Mouse (Mus musculus) limb, embryonic 11.5 days (tissue): ENCODE results near the gene Scd2. TPM values are rescaled to one million over a fixed set of nuclear protein-coding genes. Genes with fewer than 3 reads are reported as not detected.

Experiments
- ATAC-seq: fragments of 200-750 bp; cut with Nextera tagmentation; 2 replicates; pipeline ENCODE4 v1.8.0; 2017; ENCODE audit warnings: low read depth; ENCODE audit not compliant: insufficient number of reproducible peaks, low FRiP score, low TSS enrichment
- DNase-seq: peaks from one replicate; pipeline ENCODE4 v3.0.0-alpha.2; 2015; ENCODE audit warnings: low spot score
- H3K27ac ChIP-seq: fragments of 300-500 bp; sonication (generic); replicated peaks from 2 replicates; pipeline ENCODE4 v1.5.1; 2014; ENCODE audit warnings: low read depth, mild to moderate bottlenecking, low read length
- H3K27me3 ChIP-seq: fragments of 300-500 bp; sonication (generic); 2 replicates; pipeline ENCODE4 v1.6.1; 2014; ENCODE audit warnings: mild to moderate bottlenecking, low read length, mixed read lengths; ENCODE audit not compliant: control insufficient read depth, insufficient read depth
- H3K36me3 ChIP-seq: fragments of 300-500 bp; sonication (generic); 2 replicates; pipeline ENCODE4 v1.6.1; 2014; ENCODE audit warnings: mild to moderate bottlenecking, low read length, moderate library complexity, mixed read lengths; ENCODE audit not compliant: control insufficient read depth, insufficient read depth
- H3K4me1 ChIP-seq: fragments of 300-500 bp; sonication (generic); 2 replicates; pipeline ENCODE4 v1.6.1; 2014; ENCODE audit warnings: low read length, mixed read lengths; ENCODE audit not compliant: control insufficient read depth, insufficient read depth
- H3K4me2 ChIP-seq: fragments of 300-500 bp; sonication (generic); 2 replicates; pipeline ENCODE4 v1.6.1; 2014; ENCODE audit warnings: low read depth, mild to moderate bottlenecking, moderate library complexity; ENCODE audit not compliant: severe bottlenecking
- H3K4me3 ChIP-seq: fragments of 300-500 bp; sonication (generic); 2 replicates; pipeline ENCODE4 v1.5.1; 2014; ENCODE audit warnings: low read depth, low read length
- H3K9ac ChIP-seq: fragments of 300-500 bp; sonication (generic); 2 replicates; pipeline ENCODE4 v1.6.1; 2014; ENCODE audit warnings: mild to moderate bottlenecking, low read length
- H3K9me3 ChIP-seq: fragments of 300-500 bp; sonication (generic); 2 replicates; pipeline ENCODE4 v1.6.1; 2016; ENCODE audit warnings: low read length; ENCODE audit not compliant: control insufficient read depth
- WGBS: fragments of 180-500 bp; shearing (Covaris S2); extraction: QIAGEN DNeasy Blood & Tissue Kit; methylation state at CpG from one replicate; pipeline ENCODE4 v1.1.7; 2014; 5-methylcytosine and 5-hydroxymethylcytosine counted together
- polyA plus RNA-seq: library from polyadenylated mRNA; unstranded; fragments of >200 nt; fragmentation: Nextera tagmentation; extraction: Ambion mirVana; gene quantifications from 2 replicates; pipeline ENCODE4 v1.2.1, GENCODE M21; 2014

The Scd2 gene
- polyA plus RNA-seq, 1 experiment from 2014 or later: 309 TPM

DNA sequence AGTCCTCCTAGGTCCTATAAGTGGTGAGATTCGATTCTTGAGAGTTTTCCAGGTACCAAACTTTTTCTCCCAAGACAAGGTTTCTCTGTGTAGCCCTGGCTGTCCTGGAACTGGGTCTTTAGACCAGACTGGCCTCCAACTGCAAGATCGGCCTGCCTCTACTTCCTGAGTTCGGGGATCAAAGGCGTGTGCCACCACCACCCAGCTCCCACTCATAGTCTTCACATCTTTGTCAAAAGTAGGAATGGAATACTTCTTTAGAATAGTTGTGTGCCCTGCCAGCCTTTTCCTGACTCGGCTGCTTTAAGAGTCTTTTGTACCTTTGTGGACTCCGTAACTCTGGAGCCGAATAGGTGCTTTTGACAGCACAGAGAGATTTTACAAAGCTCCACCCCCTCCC lies 2.7 kb downstream of the Scd2 start:
- Histone ChIP-seq H3K27me3 (no peaks in the 10 kb centered on the region), H3K4me3 (peak overlapping the region; percentile 94), H3K36me3 (peaks cover 37% of the 10 kb centered on the region), H3K27ac (no peak overlapping the region), H3K4me1 (peaks cover 45% of the 10 kb centered on the region), H3K9ac (peak overlapping the region; percentile 0; the same call in 1 of the 2 replicates), H3K9me3 (no peaks in the 10 kb centered on the region), H3K4me2 (peak overlapping the region; percentile 100)
- DNase-seq (no peak), ATAC-seq (no peak)
- 48% methylated on average over 7 of the region's 7 CpGs for WGBS

DNA sequence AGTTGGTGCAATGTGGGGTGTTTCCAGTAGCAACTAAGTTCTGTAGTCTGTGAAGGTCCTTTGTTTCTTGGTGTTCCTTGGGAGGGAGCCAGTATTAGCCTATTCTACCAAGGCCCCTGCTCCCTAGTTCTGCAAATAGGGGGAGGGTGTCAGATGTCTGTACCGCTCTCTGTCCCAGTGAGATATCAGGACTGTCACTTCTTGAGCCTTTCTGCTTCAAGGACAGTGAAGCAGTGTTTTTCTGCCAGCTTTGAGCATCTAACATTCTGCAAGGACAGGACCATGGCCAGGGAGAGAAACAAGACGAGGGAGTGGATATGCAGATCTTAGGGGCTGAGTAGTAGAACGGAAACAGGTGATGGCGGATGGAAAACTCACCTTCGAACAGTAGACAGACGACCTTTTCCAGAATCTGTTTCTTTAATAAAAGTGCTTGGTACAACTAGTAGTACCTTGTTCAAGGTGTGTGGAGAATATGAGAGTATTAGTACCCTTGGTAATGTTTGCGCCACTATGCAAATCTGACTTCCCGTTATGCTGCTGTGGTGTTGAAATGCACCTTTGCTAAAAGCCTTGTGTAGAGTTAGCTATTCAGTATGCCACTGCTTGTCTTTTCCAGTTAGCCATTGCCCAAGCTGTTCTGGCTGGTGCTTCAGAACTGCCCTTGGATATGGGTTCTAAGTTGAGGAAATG lies 3.7 kb downstream of the Scd2 start:
- Histone ChIP-seq H3K9me3 (no peaks in the 10 kb centered on the region), H3K27me3 (no peaks in the 10 kb centered on the region), H3K27ac (no peak overlapping the region), H3K4me3 (peak overlapping the region; percentile 94), H3K9ac (peak overlapping the region; percentile 41), H3K36me3 (peaks cover 45% of the 10 kb centered on the region), H3K4me1 (peaks cover 43% of the 10 kb centered on the region), H3K4me2 (peak overlapping the region; percentile 100)
- 76% methylated on average over 8 of the region's 8 CpGs for WGBS
- no peak for ATAC-seq
- no peak for DNase-seq

DNA sequence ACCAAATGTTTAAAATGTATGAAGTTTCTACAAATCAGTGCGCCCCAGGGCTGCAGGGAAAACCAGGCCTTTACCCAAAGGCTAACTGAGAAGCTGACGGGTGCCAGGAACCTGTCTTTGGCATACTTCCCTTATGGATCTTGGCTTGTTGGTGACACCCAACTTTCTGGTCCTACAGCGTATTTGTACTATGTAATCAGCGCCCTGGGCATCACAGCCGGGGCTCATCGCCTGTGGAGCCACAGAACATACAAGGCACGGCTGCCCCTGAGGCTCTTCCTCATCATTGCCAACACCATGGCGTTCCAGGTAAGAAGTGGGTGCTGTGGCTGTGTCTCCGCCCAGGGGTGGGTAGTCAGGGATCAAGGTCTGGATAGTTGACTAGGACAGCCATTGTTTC lies 4.4 kb downstream of the Scd2 start:
- Histone ChIP-seq H3K36me3 (peaks cover 50% of the 10 kb centered on the region), H3K4me1 (peaks cover 37% of the 10 kb centered on the region), H3K4me2 (peak overlapping the region; percentile 100), H3K27me3 (no peaks in the 10 kb centered on the region), H3K9me3 (no peaks in the 10 kb centered on the region), H3K27ac (no peak overlapping the region), H3K4me3 (peak overlapping the region; percentile 94), H3K9ac (no peak overlapping the region)
- DNase-seq: no peak
- ATAC-seq: no peak
- WGBS: 91% methylated on average over 9 of the region's 9 CpGs

DNA sequence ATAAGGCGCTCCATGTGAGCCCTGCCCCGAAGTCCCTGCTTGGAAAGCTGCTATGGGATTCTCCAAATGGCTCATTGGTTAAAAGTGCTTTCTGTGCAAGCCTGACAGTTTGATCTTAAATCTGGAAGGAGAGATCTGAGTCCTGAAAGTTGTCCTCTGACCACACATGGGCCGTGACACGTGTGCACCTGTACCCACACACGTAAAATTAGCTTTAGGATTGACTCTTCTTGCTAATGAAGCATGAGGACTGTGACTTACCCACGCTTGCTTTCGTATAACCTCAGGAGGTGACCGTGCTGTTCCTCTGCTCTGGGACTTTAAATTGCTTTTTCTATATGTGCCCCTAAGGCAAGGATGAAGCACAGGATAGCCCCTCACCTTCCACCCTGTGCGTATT lies 5.6 kb downstream of the Scd2 start:
- H3K9me3 ChIP-seq: no peaks in the 10 kb centered on the region
- H3K36me3 ChIP-seq: peaks cover 57% of the 10 kb centered on the region
- H3K27ac ChIP-seq: no peak overlapping the region
- no peak overlapping the region for H3K9ac ChIP-seq
- H3K4me2 ChIP-seq: peak overlapping the region; percentile 100; the same call in 1 of the 2 replicates
- no peak for DNase-seq
- H3K4me3 ChIP-seq: peak overlapping the region; percentile 94; the same call in 1 of the 2 replicates
- 91% methylated on average over 9 of the region's 9 CpGs for WGBS
- no peaks in the 10 kb centered on the region for H3K27me3 ChIP-seq
- peaks cover 34% of the 10 kb centered on the region for H3K4me1 ChIP-seq
- no peak for ATAC-seq

DNA sequence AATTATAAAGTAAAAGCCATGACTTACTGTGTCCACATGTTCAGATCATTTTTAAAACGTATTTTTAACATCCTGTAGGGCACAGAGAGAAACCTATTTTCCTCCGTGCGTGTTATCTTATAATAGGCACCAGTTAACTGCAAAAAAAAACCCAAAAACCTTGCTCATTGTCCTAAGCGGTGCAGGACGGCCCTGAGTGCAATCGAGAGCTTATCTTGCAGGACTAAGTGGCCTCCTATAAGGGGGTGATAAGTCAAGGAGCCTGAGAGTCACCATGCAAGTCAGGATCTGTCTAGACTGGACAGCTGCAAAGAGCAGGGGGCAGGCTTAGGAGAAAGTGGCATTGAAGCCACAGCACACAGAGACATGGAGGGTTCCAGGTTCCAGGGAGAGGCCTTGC lies 6.4 kb downstream of the Scd2 start:
- H3K9me3 ChIP-seq: no peaks in the 10 kb centered on the region
- no peak overlapping the region for H3K27ac ChIP-seq
- no peaks in the 10 kb centered on the region for H3K27me3 ChIP-seq
- 86% methylated on average over 6 of the region's 6 CpGs for WGBS
- no peak for ATAC-seq
- no peak overlapping the region for H3K4me2 ChIP-seq
- no peak overlapping the region for H3K9ac ChIP-seq
- no peak for DNase-seq
- peaks cover 63% of the 10 kb centered on the region for H3K36me3 ChIP-seq
- H3K4me1 ChIP-seq: peaks cover 34% of the 10 kb centered on the region
- no peak overlapping the region for H3K4me3 ChIP-seq

DNA sequence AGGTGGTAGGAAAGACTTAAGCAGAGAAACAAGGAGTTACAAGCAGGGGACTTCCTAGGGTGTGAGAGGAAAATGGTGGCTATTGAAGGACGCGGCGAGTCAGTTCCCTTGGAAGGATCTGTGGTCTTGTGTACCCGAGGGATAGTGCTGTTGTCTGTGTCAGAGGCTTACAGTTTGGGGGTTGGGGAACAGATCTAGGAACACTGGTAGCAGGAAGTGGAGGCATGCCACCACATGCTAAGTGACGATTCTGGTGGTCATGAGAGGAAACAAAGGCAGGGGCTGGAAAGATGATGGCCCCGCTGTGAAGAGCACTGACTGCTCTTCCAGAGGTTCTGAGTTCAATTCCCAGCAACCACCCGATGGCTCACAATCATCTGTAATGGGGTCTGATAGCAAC lies 7.0 kb downstream of the Scd2 start:
- no peak for ATAC-seq
- Histone ChIP-seq H3K27ac (no peak overlapping the region), H3K4me3 (no peak overlapping the region)

DNA sequence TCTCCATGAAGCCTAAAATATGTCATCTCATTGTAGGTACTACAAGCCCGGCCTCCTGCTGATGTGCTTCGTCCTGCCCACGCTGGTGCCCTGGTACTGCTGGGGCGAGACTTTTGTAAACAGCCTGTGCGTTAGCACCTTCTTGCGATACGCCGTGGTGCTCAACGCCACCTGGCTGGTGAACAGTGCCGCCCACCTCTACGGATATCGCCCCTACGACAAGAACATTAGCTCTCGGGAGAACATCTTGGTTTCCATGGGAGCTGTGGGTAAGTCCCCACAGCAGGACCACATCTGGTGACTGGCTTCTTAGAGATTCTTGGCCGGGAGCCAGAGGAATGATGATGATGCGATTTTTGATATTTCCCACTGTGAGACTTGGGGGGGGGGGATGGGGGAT lies 7.7 kb downstream of the Scd2 start:
- H3K9me3 ChIP-seq: no peaks in the 10 kb centered on the region
- H3K4me3 ChIP-seq: no peak overlapping the region
- H3K36me3 ChIP-seq: peaks cover 63% of the 10 kb centered on the region
- ATAC-seq: no peak
- peaks cover 28% of the 10 kb centered on the region for H3K4me1 ChIP-seq
- H3K9ac ChIP-seq: no peak overlapping the region
- no peaks in the 10 kb centered on the region for H3K27me3 ChIP-seq
- H3K27ac ChIP-seq: no peak overlapping the region
- 88% methylated on average over 16 of the region's 16 CpGs for WGBS
- no peak for DNase-seq
- no peak overlapping the region for H3K4me2 ChIP-seq

More for the DNA sequence above, 7.0 kb downstream of the Scd2 start:
- peaks cover 32% of the 10 kb centered on the region for H3K4me1 ChIP-seq
- no peaks in the 10 kb centered on the region for H3K27me3 ChIP-seq
- H3K4me2 ChIP-seq: no peak overlapping the region
- H3K36me3 ChIP-seq: peaks cover 64% of the 10 kb centered on the region
- H3K9ac ChIP-seq: no peak overlapping the region
- H3K9me3 ChIP-seq: no peaks in the 10 kb centered on the region
- 88% methylated on average over 7 of the region's 7 CpGs for WGBS
- no peak for DNase-seq

DNA sequence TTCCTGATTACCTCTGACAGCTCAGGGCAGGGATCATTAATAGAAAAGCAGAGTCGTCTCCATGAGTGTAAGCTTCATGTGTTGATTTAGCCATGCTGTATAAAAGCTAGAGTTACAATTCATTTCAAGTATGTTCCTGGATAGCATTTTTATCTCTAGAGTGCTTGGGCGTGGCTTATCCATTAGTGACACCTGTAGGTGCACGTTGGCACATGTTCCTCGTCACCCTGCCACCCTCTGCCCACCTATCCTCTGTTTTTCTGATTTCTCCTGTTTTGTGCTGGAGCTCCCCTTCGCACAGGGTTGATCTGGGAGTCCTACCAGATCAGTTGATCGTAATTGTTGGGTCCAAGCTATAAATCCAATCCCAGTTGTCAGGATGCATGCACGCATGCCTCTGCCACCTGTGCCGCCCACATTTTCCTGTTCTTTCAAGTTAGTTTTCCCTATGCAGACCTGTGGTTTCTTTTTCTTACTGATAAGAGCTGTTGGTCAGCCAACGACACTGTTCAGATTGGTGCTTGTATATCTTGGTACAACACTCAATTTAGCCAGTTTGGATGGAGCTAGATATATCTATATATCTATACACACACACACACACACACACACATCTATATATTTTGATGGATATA lies 8.3 kb downstream of the Scd2 start:
- peaks cover 60% of the 10 kb centered on the region for H3K36me3 ChIP-seq
- peaks cover 27% of the 10 kb centered on the region for H3K4me1 ChIP-seq
- no peak for ATAC-seq
- no peak overlapping the region for H3K4me2 ChIP-seq
- H3K27ac ChIP-seq: no peak overlapping the region
- no peaks in the 10 kb centered on the region for H3K27me3 ChIP-seq
- H3K4me3 ChIP-seq: no peak overlapping the region
- H3K9me3 ChIP-seq: no peaks in the 10 kb centered on the region
- no peak overlapping the region for H3K9ac ChIP-seq
- DNase-seq: no peak
- 87% methylated on average over 9 of the region's 9 CpGs for WGBS
